Mouse (Mus musculus) CD8-positive naive resting alpha-beta T cell, adult 2 months (primary cell): ENCODE results near the gene Hes6.

ENCODE experiments used
- DNase-seq, 2 experiments: peaks; one replicate each; pipeline ENCODE4 v3.0.0; 2022; ENCODE audit warnings: low read depth in 2 of 2, low spot score in 2 of 2

Gene Hes6

DNA sequence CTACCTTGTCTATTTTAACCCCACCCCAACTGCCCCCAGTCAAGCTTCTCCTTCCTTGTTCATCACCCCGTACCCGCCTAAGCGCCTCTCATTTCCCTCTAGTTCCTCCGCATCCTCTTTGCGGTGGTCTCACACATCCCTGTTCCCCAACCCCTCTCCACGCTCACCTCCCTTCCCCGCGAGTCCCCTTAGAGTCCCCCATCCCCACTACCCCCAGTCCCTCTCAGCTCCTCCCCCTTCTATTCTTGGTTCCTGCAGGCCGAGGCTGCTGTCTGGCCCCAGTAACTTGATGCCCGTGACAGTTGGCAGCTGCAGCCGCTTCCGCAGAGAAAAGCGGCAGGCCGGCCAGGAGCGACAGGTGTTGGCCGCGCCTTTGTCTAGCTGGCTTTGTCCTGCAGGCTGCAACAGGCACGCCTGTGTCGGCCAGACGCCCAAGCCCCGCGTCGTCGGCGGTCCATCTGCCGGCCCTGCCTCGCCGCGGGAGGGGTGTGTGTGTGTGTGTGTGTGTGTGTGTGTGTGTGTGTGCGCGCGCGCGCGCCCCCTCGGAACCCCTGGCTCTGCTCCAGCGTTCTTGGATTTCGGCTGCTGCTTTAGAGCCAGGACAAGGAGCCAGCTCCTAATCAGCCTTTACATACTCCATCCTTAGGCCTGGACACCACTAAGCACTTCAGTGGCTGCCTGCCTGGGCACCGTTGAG is at the start of gene Hes6:
TSS of gene Hes6 (minus strand) at position 141 of the 697 bp plus-strand sequence.
- DNase-seq: peak in 1 of 2 experiments; percentile 20

DNA sequence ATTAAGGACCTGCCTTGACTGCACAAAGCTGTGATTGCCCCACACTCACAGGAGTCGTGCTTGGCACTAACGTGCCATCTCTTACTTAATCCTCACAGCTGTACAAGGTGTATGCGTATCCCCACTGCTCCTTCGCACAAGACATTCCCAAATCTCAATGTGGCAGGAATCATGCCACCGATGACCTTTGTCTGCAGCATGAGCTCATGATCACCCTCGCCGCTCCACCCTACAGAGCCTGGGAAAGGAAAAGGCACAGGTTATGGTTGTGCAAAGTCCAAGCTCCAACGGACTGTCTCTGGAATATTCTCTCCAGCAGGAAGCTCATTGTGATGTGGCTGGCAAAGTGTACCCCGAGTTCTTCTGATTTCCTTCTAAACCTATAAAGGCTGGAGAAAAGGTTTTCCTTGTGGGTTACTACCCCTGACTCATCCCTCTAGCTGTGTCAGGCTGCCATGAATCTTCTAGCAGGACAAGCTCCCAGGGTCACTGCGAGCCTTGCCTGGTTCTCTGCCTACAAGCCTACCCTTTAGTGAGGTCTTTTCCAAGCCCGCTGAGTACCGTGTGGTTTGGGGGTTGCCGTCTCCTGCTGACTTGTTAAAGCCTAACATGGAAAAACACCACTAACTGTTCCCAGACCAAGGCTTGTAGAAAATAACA is 49.6 kb upstream of the Hes6 start:
- no peak for DNase-seq

DNA sequence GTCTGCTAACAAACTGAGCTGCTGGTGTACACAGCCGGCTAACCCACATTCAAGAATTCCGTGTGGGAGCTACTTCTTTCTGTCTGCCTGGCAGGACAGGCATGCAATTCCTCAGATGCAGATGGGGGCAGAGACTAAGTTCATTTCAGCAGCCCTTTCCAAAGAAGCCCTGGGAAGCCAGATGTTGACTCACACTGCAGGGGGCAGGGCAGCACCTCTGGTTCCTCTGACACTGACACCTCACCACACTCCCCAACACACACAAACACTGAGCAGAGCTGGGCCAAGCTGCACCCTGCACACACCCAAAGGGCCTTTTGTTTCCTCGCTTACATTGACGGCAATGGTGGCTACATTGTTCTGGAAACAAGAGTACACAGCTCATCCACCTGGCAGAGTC is 46.7 kb upstream of the Hes6 start:
- no peak for DNase-seq

DNA sequence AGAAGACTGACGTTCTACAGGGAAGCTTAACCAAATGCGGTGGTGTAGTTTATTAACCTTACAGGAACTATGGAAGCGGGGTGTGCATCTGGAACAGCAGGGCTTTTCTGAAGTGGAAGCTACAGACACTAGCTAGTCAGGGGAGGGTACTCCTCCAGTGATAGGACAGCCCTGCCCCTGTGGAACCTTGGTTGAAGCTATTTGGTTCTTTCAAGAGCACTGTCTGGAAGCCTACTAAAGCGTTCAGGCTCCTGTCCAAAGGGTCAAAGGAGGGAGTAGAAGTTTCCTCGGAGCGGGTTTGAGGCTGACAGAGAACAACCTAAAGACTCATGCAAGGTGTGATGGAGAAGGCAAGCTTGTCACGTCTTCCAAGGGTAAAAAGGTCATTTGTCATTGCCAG is 46.2 kb upstream of the Hes6 start:
- no peak for DNase-seq

DNA sequence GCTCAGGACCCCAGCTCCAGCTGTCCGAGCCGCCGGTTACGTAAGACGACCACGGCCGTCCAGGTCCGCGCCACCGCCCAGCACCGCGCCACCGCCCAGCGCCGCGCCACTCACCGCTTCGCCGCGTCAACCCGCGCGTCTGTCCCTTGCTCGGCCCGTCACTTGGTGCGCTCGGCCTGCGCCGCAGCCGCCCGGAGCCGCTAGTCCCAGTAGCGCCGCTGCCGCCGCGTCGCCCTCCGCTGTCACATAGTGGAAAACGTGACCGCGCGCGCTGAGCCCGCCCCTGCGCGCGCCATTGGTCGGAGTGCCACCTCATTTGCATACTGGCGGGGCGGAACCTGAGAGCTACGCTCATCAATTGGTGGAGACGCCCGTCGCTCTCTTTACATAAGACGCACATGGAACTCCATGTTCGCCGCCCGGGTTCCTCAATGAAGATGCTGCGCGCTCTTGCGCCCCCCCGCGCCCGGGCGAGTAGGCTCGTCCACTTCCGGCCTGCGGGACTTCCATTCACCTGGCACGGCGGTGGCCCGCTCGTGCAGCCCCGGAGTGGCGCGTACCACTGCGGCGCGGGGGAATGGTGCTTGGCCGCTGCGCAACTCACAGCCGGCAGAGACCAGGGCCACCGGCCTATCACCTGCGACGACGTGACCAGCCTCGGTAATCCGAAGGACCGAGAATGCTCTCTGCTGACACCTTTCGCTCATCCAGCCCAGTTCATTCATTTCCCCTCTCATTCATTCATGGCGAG is 45.4 kb upstream of the Hes6 start, which contains the start of gene Per2:
TSS of gene Per2 (minus strand) at position 266 of the 751 bp plus-strand sequence.
- peak; percentile 100 for DNase-seq

DNA sequence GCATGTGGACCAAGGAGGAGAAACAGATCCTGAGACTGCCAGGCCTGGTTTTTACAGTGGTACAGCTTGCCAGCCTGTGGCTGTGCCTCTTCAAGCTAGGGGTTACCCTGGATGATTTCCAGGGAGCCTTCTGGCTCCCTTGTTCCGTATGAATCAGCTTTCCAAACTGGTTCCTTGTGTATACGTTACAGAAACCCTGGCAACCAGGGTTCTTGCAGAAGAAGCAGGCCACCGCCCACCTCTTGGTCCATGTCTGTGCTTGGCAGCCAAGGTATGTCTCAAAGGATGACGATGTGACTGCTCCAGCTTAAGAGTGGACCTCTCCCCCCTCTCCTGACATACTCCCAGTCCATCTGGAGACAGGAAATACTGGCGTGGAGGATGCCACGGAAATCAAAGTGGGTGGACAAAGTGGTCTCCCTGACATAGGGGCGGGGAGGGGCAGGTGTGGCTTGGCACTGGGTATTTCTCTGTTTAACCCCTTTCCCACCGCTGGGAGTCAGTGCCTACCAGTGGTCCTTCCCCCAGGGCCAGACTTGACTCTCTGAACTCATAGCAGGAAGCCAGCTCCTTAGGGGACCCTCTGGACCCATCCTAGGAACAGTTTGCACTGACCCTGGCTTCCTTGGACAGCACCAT is 44.5 kb upstream of the Hes6 start:
- peak in 1 of 2 experiments; percentile 9 for DNase-seq

DNA sequence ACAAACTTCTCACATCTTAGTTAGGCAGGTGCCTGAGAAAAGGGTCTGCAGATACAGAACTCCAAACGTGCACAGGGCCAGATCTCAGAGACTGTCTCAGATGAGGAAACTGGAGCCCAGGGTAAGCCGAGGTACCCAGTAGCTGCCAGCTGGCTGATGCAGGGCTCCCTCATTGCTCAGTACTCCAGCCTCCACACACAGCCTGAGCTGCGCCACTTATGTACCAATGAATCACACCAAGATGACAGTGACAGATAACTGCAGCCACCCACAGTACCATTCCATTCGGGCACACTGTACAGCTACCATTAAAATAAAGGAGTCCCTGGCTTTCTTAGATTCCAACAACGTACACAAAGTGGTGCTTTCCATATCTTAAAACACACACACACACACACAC is 43.9 kb upstream of the Hes6 start:
- no peak for DNase-seq

DNA sequence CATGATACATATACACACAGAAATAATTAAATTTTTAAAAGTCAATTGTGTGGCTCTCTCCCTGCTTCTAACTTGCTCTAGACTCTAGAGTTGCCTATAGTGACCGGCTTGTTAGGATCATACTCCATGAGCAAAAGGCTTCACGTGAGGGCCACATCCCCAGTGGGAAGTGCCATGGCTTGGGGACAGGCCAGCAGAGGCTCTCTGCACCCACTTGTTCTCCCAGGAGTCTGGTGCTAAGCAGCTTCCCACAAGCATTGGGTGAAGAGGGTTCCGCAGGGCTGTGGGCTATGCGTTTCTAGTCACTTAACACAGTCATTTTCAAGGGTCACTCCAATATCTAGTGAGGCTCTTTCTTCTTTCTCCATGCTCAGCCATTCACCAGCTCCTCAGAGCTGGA is 43.3 kb upstream of the Hes6 start:
- no peak for DNase-seq

DNA sequence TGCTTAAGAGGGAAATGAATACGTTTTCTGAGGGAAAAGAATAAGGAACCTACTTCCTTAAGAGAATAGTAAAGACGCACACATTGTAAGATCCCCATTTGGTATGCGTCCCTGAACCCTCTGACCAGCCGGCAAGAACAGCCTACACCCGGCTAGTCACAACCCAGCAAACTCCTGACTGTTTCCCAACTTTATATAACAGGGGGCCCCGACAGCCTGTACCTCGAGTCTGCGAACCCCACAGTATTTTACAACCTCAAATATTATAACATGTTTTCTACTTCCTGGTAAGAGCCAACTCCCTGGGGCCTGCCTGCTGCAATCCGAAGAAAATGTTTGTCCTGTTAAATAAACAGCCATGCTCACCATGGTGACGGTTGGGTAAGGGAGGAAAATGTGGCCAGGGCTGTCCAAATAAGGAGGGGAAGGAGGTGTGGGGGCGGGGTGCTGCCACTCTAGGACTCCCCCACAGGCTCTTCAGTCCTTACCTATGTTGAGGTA is 42.5 kb upstream of the Hes6 start:
- no peak for DNase-seq

DNA sequence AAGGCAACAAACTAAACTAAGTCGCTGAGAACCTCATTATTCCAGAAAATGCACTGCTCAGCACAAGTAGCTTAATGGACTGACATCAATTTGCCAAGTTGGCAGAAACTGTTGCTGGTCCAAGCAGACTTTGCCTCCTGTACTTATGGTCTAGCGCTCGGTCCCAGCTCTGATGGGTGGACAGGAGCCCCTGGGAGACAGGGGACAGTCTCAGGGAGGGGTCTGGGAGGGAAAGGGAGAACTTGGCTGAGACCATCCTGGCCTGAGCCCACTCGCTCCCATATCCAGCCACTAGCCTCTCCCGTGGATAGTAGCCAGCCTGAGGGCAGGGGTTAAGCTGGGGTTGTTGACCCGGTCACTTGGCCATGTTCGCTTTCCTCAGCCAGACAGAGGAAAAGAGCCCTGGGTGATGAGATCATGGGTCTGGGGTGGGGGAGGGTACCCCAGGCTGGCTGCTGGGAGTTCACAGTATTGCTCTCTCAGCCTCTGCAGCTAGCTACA is 41.9 kb upstream of the Hes6 start:
- DNase-seq: no peak

DNA sequence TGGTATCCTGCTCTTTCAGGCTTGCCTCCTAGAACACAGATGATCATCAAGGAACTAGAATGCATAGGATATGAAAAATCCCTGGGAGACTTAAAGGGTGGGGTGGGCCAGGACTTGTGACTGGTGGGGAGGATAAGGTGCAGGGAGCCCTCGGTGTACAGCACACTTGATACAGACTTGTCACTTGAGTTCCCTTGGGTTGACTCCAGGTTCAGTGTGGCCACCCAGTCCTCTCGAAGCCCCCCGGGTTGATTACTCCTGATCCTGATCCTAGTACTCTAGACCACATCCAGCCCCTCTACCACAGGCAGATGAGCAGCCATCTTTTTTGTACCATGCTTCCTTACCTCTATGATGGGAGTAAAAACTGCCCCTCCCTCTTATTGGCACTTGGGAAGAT is 41.1 kb upstream of the Hes6 start:
- DNase-seq: no peak

DNA sequence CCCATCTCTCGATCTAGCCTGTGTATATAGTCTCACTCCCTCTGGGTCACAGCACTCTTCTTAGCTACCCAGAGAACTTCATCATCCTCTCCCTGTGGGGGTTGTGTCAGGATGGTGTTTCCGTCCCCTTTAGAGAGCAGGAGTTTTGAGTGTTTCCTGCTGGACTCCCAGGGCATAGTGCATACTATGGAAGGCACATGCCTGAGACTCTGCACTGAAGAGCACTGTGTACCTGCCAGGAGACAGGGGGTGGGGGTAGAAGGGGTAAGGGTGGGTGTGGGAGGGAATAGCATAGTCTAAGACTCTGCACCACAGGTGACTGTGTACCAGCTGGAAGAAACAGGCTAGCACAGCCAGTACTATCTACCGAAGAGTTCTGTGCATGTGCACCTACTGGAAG is 40.5 kb upstream of the Hes6 start:
- DNase-seq: no peak

DNA sequence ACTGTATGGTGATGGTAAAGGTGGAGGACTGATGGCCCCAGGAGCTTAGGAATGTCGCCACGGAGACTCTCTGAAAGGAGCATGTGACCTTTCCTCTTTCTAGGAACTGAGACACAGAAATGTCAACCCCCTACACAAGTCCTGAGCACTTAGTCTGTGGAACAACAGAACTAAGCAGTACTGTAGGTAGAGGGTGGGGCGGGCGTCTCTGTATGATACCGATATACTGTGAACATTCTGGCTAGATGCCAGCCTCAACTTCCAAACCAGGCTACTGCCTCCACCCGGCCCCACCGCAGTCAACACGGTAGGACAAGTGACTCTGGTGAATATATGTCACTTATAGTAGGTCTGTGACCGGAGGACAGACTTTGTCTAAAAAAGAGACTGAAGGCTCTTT is 40.1 kb upstream of the Hes6 start:
- no peak for DNase-seq

DNA sequence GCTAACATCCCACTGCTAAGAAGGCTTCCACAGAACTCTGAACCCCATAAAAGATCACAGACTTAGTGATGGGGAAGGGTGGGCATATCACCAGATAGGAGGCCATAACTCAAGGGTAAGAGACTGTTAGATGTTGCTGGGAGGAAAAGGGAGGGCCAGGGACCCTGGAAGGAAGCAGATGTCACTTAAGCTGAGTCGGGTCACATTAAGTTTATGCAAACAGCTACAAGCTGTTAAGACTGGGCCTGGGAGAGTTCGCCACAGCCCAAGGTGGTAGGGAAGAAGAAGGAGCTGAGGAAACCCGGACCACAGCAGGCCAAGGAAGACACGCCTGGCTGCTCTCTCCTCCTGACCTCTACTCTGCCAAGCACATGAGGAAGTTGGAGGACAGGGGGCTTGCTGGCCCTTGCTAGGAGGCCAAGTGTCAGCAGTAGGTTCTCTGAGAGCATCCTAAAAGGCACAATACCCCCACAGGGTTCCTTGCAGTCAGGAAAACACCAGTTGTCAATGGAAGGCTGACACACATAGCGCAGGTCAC is 37.8 kb upstream of the Hes6 start:
- DNase-seq: no peak

DNA sequence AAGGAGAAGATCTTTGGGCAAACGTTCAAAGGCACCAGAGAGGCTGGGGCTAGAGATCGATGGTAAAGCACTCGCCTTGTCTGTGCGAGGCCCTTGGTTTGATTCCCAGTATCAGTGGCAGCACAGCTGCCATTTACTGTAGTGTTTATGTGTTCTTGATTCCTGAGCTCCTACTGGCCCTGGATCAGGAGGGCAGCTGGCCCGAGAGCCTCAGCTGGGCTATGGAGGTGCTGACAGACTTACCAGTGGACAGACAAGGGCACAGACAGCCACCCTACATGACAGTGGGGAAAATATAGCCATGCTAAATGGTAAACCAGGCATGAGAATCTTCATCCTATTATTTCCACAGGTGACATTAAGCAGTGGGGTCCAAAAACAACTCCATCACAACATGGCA is 37.0 kb upstream of the Hes6 start:
- DNase-seq: no peak

DNA sequence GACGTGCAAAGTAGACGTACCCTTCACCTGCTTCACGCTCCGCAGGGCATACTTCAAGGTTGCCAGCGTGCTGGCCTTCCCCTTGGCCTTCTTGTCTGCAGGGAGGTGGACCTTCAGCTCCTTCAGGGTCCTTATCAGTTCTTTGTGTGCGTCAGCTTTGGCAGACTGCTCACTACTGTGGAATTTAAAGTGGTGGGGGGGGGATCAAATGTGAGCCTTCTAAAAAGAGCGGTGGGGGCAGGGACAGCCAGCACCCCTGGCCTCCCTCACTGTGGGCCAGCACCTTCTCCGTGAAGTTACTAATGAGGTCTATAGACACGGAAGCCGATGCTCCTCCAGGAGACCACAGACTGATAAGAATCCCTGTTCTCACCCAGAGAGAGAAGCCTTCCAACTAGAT is 34.9 kb upstream of the Hes6 start:
- DNase-seq: no peak

DNA sequence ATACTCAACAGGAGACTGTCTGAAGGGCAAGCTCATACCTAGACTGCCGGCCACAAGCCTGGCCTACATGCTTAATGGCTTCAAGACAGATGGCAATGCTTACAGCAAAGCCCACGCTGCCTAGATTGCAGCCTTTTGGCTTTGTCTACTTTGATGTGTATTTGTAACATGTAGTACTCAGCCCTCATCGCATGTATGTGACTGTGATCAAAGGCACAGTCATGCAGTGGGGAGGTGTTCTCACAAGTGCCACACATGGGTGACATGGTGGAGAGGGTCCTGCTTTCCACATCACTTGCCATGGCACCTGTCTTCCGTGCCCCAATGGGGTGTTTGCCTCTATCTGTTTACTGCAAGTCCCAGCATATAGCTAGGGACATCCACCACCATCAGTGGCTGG is 32.7 kb upstream of the Hes6 start:
- no peak for DNase-seq

DNA sequence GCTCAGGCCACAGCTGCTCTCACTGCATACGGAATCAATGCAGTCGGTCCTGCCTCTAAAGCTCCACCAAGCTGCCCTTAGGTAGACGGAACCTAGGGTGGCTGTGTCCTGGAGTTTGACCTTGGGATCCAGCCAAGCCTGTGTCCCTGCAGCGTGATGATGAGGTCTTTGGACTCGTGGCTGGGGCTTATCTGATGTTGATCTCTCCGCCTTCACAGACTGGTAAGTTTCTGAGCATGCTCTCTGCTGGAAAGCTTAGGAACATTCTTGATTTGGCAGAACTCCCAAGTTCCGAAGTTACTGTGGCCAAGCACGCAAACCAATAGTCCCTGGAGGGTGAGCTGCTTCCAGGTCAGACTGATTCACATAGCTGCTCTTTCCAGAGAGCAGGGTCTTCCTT is 32.2 kb upstream of the Hes6 start:
- no peak for DNase-seq

DNA sequence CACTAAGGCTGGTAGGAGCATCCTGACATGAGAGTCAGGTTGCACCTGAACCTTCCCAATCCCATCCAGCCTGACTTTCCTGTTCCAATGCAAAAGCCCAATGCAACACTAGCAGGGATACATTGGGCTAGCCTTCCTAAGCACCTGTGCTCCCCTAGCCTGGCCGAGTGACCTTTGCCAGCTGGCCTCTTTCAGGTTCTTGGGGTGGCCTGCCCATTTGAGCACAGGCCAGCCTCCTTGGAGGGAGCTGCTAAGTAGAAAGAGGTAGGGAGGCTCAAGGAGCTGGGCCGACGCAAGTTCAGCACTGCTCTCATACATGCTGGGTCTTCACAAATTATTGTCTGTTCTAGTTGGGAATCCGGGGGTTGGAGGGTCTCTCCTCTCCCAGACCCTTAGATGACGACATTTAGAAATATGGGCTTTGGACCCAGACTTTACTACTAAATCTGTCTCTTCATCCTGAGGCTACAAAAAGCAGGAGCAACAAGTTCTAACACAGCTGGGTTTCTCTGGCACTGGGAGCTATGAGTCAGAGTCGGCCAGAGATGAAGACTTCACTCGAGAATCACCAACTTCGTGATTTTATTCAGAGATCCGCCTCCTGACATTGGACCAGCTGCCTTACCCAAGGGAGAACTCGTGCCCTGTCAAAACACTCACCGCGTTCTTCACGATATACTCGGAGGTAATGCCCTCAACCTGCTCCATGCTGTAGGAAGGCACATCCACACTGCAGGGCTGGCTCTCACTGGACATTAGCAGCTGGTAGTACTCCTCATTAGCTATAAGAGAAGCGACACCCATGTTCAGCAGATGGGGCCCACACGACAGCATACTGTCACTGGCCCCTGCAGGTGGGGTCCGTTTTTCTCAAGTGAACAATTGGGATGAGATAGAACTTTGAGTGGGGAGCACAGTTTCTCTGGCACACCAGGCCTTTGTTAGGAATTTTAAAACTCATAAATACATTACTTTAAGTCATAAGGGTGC is 31.3 kb upstream of the Hes6 start:
- DNase-seq: no peak
